Mouse (Mus musculus) erythroblast, adult 5-6 weeks (primary cell): ENCODE results near the gene Tox2. TPM values are rescaled to one million over a fixed set of nuclear protein-coding genes. Genes with fewer than 3 reads are reported as not detected.

Source experiments
- ATAC-seq: replicated peaks from 2 replicates; pipeline ENCODE4 v1.8.0; 2016; ENCODE audit warnings: moderate number of reproducible peaks, mild to moderate bottlenecking, moderate TSS enrichment, inconsistent platforms; ENCODE audit not compliant: poor library complexity, low FRiP score, severe bottlenecking
- total RNA-seq, 2 experiments: library from RNA; stranded (forward) in 1 of 2; stranded (reverse) in 1 of 2; fragments of 150-400 nt in 1 of 2; fragments of 200-764, 138-1000 nt in 1 of 2; gene quantifications; 2 replicates each; pipeline versions ENCODE4 v1.2.3 to v1.2.4; 2015 to 2017; ENCODE audit warnings: low replicate concordance in 2 of 2

Tox2 gene
- total RNA-seq (2015; ENCODE audit: low replicate concordance) (not detected in 2 replicates), total RNA-seq (2017; ENCODE audit: low replicate concordance) (not detected in 2 replicates)

DNA sequence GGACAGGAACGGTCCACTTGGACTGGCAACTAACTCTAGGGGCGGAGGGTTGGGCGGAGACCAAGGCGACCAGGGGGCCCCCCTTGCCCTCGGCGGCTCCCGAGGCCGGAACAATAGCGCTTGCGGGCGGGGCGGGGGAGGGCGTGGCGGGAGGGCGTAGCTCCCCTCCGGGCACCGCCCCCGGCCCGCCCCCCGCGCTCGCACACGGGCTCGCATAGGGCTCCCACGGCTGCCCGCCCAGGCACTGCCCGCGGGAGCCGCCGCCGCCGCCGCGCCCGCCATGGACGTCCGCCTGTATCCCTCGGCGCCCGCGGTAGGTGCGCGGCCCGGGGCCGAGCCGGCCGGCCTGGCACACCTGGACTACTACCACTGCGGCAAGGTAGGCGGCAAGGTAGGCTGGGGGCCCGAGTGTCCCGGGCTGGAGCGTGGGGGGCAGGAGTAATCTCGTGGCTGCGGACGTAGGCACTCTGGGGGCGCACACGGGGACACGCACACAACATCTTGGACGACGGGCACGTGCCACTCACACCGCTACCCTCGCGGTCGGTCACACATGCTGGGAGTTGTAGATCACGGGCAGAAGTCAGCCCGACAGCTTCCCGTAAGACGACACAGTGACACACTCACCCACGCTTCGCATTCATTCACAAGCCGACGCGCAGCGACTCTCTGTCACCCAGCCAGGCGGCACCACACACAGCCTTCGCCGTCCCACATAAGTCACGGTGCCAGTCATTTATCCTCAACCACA is at the start of gene Tox2:
Gene Tox2 (plus strand): TSS at position 242 of the 751 bp plus-strand sequence.
- ATAC-seq: no peak

GRCm38 (mm10) chr2:163154673-163155072 is 48.3 kb upstream of the Tox2 start:
- no peak for ATAC-seq

- no peak for ATAC-seq
These were observed 43.9 kb upstream of the Tox2 start for GRCm38 (mm10) chr2:163158979-163159378.

DNA sequence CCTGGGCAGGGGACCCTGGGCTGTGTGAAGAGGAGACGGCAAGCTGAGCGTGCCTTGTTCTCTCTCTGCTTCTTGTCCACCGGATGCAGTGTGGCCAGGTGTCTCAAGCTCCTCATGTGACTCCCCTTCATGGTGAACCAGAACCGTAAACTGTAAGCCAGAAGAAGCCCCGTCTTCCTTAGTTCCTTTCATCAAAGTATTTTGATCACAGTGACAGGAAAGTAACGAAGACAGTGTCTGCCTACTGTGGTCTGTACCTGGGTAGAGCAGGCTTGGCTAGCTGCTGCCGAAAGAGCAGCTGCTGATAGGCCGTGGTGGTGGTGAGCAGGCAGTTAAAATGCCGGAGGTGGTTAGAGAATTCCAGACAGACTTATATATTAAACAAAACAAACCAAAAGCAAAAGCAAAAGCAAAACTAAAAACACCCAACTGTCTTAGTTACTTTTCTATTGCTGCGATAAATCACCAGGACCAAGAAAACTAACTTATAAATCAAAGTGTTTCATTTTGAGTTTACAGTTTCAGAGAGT is 38.4 kb upstream of the Tox2 start:
- no peak for ATAC-seq

DNA sequence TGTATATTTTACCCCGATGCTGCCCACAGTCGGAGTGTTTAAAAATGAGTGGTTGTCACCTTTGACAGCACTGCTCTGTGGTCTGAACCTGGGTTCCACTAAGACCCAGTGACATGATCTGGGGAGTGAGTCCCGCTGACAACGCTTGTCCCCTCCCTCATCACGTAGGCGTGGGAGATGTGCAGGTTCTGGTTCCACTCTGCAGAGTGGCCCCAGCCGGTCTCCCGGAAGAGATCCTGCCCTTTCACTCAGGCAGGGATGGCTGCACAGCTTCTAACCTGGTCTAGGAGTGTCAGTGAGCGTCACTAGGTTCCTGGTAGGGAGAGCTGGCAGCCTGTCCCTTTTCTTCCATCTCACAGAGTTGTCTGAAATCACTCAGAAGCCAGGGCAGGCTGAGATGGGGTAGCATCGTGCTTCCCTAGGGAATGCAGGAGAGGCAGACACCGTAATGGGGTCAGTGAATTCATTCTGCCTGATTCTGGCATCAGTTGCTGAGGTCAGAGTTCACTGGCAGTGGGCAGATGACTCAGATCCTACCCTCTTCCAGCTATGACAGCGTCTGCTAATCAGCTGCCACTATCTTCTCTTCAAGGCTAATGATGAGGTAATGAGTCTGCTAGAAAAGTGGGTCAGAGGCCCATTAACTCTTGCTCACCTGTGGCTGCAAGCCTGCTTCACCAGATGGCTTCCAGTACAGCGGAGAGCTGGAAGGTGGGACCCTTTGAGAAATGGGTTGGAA is 36.7 kb upstream of the Tox2 start:
- no peak for ATAC-seq

DNA sequence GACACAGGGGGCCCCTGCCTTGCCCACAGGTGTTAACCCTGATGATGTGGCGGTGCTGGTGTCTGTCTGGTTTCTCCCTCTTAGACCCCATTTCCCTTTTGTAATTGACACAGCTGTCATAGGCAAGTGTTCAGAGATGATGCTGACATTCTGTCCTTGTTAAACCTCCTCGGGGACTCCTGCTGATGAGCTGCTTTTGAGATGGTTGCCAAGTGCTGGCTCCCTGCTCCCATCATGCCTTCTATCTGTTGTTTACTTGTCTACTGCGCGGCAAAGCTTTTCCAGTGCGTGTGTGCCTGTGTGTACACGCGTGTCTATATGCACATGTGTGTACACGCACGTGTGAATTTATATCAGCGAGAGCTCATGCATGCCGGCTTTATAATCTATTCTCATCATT is 31.0 kb upstream of the Tox2 start:
- no peak for ATAC-seq

DNA sequence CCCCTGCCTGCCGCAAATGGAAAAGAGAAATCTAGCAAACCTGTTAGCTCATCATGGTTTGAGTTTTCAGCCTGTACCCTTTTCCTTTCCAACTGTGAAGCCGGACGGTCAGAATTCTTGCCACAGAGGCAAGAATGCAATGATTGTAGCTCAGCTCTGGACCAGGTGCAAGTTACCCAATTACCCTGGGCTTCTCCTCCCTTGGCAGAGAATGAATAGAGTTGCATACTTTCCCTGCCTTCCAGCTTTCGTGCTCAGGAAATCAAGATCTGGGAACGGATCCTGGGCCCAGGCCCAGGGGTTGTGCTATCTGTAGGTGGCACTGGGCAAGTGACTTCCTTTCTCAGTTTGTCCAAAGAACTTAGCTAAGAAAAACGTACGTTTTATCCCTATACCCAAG is 28.9 kb upstream of the Tox2 start:
- no peak for ATAC-seq

DNA sequence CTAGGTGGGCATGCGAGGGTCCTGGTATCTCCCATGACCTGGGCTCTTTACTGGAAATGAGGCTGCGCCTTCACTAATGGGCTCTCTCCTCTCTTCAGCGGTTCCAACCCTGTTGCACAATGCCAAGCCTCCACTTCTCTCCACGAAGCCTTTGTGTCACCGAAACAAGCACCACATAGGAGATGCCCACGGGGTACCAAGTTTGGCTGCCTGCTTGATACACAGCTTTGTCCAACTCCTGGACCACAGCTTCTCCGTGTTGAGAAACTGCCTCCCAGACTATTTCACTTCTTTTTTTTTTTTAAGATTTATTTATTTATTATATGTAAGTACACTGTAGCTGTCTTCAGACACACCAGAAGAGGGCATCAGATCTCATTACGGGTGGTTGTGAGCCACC is 27.1 kb upstream of the Tox2 start:
- ATAC-seq: no peak

DNA sequence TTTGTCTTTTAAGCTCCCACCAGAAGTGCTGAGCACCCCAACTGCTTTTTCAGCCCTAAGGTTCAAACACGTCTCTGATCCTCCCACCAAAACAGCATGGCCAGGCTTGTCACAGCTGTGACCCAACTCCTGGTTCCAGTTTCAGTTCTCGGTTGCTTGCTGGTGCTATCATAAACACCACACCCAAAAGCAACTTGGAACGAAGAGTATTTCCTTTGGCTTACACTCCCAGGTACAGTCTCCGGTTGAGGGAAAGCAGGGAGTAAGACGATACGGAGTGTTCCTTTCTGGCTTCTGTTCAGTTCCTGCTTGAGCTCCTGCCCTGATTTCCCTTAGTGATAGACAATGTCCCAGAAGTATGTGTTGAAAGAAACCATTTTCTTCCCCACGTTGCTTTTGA is 26.4 kb upstream of the Tox2 start:
- no peak for ATAC-seq

- ATAC-seq: no peak
These were observed 15.4 kb upstream of the Tox2 start for GRCm38 (mm10) chr2:163187552-163187951.

GRCm38 (mm10) chr2:163189596-163189995 is 13.3 kb upstream of the Tox2 start:
- no peak for ATAC-seq

GRCm38 (mm10) chr2:163190004-163190441 is 12.9 kb upstream of the Tox2 start:
- no peak for ATAC-seq

GRCm38 (mm10) chr2:163192485-163192884 is 10.4 kb upstream of the Tox2 start:
- ATAC-seq: no peak

- no peak for ATAC-seq
These were observed 8.9 kb upstream of the Tox2 start for GRCm38 (mm10) chr2:163194015-163194414.

DNA sequence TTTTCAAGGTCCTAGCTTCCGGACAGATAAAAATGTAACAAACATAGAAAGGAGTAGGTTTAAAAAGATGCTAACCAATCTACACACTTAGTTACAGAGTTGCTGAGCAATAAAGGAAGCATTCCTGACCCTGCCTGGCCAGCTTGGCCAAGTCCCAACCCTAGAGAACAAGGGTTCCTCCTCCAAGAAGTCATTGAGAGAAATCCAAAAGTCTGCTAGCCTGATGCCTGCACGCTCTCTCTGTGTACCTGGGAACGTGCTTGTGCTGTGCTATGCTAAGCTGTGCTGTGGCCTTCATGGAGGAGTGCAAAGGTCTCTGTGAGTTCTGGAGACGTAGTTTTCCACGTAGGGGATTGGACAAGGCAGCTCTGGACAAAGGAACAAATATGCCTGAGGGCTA is 8.4 kb upstream of the Tox2 start:
- no peak for ATAC-seq

DNA sequence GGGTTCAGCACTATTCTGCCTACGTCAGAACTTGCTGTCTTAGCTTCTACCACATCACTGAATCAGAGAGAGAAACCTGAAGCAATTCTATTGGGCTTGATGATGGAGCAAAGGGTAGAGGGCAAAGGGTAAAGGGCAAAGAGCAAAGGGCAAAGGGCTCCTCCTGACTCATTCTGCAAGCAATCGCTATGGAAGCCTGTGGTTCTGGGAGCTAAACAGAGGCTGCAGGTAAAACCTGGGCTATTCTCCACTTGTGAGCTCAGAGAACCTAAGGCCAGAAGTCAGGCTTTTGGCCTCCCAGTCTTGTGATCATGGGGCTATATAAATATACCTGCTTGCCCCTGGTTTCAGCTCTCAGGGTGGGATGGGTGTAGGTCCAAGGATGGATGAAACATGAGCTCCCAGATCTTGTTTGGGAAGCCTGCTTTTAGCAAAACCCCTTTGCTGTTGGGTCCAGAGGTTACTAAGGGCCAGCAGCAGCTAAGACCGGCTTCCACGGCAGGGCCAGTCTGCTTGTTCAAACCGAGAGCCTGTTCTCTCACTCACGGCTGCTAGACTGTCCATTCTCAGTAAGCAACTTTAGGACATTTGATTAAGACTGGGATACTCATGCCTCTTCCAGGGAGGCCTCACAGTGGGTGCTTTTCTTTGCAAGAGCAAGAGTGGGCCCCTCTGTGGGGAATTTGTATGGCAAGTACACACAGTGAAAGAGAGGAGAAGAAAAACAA is 7.7 kb upstream of the Tox2 start:
- ATAC-seq: no peak

GRCm38 (mm10) chr2:163195834-163196145 is 7.1 kb upstream of the Tox2 start:
- ATAC-seq: no peak

DNA sequence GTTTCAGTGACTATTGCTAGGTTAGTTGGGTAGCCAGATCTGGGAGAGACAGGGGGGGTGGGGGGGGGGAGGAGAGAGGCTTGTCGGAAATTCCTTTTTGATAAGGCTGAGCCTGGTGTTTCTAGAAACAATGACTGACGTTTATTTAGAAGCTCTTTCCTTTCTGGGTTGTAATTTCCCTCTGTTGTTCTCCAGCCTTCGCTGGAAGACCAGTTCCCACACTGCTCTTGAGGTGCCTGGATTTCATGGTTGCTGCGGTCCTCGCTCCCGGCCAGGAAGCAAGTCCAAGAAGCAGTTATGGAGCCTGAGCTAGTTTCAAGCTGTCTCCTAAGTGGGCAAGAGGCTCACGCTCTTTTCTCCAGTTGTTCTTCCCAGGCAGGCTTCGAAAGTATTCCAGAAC is 1.0 kb upstream of the Tox2 start:
- ATAC-seq: no peak

GRCm38 (mm10) chr2:163202553-163202883 is 407 bp upstream of the Tox2 start:
- ATAC-seq: no peak

DNA sequence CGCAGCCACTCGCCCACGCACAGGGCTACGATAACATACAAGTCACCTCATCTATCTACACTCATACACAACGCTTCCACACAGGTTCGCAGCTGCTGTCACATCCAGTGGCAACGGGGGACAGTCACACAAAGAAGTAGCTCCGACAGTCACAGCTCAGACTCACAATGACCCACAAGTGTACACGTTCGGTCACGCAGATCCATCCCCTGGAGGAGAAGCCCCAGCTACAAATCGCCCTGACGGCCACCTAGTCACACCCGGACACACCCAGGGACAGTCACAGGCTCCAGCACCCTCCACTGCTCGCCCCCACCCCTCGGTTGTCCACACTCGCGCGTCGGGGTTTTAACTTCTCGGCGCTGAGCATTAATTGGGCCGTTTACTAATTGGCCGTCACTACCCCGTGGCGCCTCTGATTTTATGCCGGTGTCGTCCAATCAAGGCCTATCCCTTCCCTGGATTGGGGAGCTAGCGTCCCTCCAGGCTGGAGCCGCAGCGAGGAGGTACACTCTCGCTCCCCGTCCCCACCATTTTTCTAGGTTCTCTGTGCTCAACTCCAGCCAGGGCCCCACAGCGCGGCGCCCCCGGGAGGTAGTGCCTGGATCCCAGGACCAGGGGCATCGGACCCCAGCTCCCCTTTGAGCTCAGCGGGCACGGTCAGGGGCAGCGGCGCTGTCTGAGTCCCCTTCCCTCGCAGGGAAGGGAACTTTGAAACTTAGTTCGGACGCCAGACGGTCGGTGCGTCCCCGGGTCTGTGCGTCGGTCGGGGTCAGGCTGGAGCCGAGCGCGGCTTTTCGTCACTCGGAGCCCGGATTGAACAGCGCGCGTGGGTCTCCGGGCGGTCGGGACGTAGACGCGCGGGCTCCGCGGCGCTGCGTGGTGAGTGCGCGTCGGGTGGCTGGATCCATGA is 966 bp downstream of the Tox2 start:
- ATAC-seq: no peak
